Mouse (Mus musculus) E14TG2a.4 (cell line): ENCODE data around the gene Arl5a.

Experiments
- H3K27me3 ChIP-seq: 2 replicates; pipeline ENCODE4 v1.6.1; 2014; ENCODE audit warnings: low read length, control low read depth; ENCODE audit not compliant: insufficient read depth
- H3K36me3 ChIP-seq: 2 replicates; pipeline ENCODE4 v1.6.1; 2014; ENCODE audit warnings: low read length, control low read depth; ENCODE audit not compliant: insufficient read depth
- H3K4me1 ChIP-seq: replicated peaks from 2 replicates; pipeline ENCODE4 v1.6.1; 2014; ENCODE audit warnings: low read depth, low read length, control low read depth
- H3K4me3 ChIP-seq: replicated peaks from 2 replicates; pipeline ENCODE4 v1.5.1; 2014; ENCODE audit warnings: mild to moderate bottlenecking, low read length
- H3K9me3 ChIP-seq: 2 replicates; pipeline ENCODE4 v1.6.1; 2014; ENCODE audit warnings: low read length, control low read depth
- CTCF ChIP-seq: conservative IDR thresholded peaks from 2 replicates; pipeline ENCODE4 v1.5.1; 2014; ENCODE audit warnings: low read length
- NANOG ChIP-seq: IDR thresholded peaks from 2 replicates; pipeline ENCODE4 v1.6.1; 2014; ENCODE audit warnings: borderline replicate concordance, low read length, mixed read lengths
- POU5F1 ChIP-seq: IDR thresholded peaks from 2 replicates; pipeline ENCODE4 v1.6.1; 2014; ENCODE audit warnings: low read length, borderline replicate concordance

Gene Arl5a

GRCm38 (mm10) chr2:52367248-52367647 is 57.5 kb downstream of the Arl5a start:
- H3K4me3 ChIP-seq, result no peak overlapping the region
- H3K4me1 ChIP-seq, result 0 out of 2 replicates have a peak, but pooled peaks cover 3% of the 10 kb centered on the region
- no peaks in the 10 kb centered on the region for H3K27me3 ChIP-seq
- TF ChIP-seq CTCF (no peak), NANOG (no peak), POU5F1 (no peak)
- H3K36me3 ChIP-seq, result no peaks in the 10 kb centered on the region
- H3K9me3 ChIP-seq, result no peaks in the 10 kb centered on the region

- no peaks in the 10 kb centered on the region for H3K27me3 ChIP-seq
- no peak overlapping the region for H3K4me3 ChIP-seq
- H3K9me3 ChIP-seq, result 0 out of 2 replicates have a peak, but pooled peaks cover 4% of the 10 kb centered on the region
- no peak for TF ChIP-seq CTCF
- H3K36me3 ChIP-seq, result no peaks in the 10 kb centered on the region
- H3K4me1 ChIP-seq, result no peaks in the 10 kb centered on the region
These were observed 63.6 kb downstream of the Arl5a start for GRCm38 (mm10) chr2:52361086-52361485.

DNA sequence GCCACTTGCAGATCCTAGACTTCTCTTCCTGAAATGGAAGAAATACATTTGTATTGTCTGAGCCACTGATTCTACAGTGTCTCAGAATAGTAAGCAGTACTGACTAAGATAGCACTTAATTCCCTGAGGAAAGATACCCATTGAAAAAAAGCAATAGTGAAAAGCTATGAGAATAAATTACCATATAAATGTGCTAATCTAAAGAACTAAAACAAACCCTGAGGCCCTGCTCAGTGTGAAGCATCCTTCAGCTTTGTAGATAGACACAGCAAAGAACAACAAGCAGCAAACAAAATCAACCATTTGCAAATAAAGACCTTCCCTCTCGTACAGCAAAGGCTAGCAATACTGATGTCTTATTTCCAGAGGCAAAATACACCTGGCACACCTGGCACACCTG is 65.0 kb downstream of the Arl5a start:
- Histone ChIP-seq H3K9me3 (0 out of 2 replicates have a peak, but pooled peaks cover 4% of the 10 kb centered on the region), H3K27me3 (no peaks in the 10 kb centered on the region), H3K36me3 (no peaks in the 10 kb centered on the region), H3K4me3 (no peak overlapping the region), H3K4me1 (no peaks in the 10 kb centered on the region)
- TF ChIP-seq CTCF (no peak), POU5F1 (no peak), NANOG (no peak)

- H3K4me1 ChIP-seq, result no peaks in the 10 kb centered on the region
- 0 out of 2 replicates have a peak, but pooled peaks cover 4% of the 10 kb centered on the region for H3K9me3 ChIP-seq
- H3K36me3 ChIP-seq, result no peaks in the 10 kb centered on the region
- TF ChIP-seq CTCF (no peak), NANOG (no peak), POU5F1 (no peak)
- H3K27me3 ChIP-seq, result no peaks in the 10 kb centered on the region
- no peak overlapping the region for H3K4me3 ChIP-seq
These were observed 66.5 kb downstream of the Arl5a start for GRCm38 (mm10) chr2:52358156-52358555.

DNA sequence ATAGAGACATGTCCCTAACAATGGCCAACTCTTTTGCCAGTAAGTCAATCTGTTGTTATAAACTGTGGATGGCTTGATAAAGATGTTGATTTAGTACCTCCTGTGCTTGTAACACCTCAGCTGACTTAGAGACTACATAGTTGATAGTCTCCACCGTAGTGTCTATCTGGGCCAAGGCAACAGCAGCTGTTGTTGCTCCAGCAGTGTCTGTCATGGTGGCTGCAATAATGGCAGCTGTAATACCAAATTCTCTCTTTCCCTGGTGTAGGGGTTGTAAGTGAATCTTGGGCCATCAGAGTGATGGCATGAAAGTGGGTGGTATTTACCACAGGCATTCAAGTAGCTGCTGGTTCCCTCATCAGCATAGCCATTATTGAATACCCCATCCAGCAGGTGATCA is 73.7 kb downstream of the Arl5a start:
- Histone ChIP-seq H3K4me3 (no peak overlapping the region), H3K9me3 (peaks cover 12% of the 10 kb centered on the region), H3K4me1 (no peaks in the 10 kb centered on the region), H3K36me3 (no peaks in the 10 kb centered on the region), H3K27me3 (no peaks in the 10 kb centered on the region)
- no peak for TF ChIP-seq POU5F1
- TF ChIP-seq NANOG, result no peak
- TF ChIP-seq CTCF, result no peak
